Mouse (Mus musculus) small intestine, adult 2 months (tissue): ENCODE results near the gene Myzap.

Experiments used
- CTCF ChIP-seq: fragments of 200-500 bp; IDR thresholded peaks from 2 replicates; pipeline ENCODE4 v1.5.1; 2012; ENCODE audit warnings: low read depth, mild to moderate bottlenecking, control low read depth, inconsistent platforms, low read length, moderate library complexity, mixed read lengths; ENCODE audit not compliant: insufficient replicate concordance, insufficient read length; ENCODE audit errors: extremely low read depth
- POLR2A ChIP-seq: fragments of 200-500 bp; IDR thresholded peaks from 2 replicates; pipeline ENCODE4 v1.6.1; 2012; ENCODE audit warnings: low read depth, mild to moderate bottlenecking, control low read depth, inconsistent platforms, low read length, moderate library complexity

GRCm38 (mm10) chr9:71635627-71636026 is 43.5 kb upstream of the Myzap start:
- no peak for TF ChIP-seq CTCF
- no peak for TF ChIP-seq POLR2A
